Mouse (Mus musculus): ENCODE measurements around the gene Pttg1. TPM values are rescaled to one million over a fixed set of nuclear protein-coding genes. Genes with fewer than 3 reads are reported as not detected.
A peak's percentile ranks its signal among the peaks of the same experiment; 100 is the strongest.

Gene Pttg1
- polyA plus RNA-seq (2015; fragmentation: Nextera tagmentation; extraction: Ambion mirVana): 102 and 121 TPM in 2 replicates

DNA sequence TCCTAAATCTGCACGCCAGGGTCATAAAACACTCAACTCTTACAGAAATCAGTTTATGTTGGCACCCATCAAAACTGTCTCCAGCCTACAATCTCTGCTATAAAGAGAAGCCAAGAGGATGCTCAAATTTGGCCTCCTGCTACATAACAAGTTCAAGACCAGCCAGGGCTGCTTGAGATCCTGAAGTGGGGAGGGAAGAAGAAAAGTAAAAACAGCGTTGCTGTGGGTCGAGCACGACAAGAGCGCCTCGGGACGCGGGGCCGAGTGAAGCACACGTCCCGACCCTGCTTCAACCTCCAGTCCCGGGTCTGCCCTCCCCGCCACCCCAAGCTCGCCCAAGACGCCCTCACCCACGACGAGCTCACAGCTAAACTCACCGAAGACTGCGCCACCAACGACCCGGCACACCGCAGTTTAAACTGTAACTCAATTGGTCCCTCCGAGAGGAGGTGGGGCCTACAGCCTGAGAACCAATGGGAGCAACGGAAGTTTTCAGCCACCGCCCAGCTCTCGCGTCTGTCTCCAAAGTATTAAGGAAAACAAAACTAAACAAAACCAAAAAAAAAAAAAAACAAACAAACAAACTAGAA lies at the start of gene Pttg1:
Gene Pttg1 (minus strand): TSS at position 428 of the 590 bp plus-strand sequence.
- peaks cover 22% of the 10 kb centered on the region for H3K36me3 ChIP-seq
- H3K9ac ChIP-seq: peak within 1 kb of the TSS; percentile 75
- peak; percentile 94 for ATAC-seq (replicated peaks; ENCODE audit: insufficient number of reproducible peaks, insufficient read depth, low FRiP score, low read depth)
- 2% methylated on average over 27 of the region's 27 CpGs for WGBS
- no peaks in the 10 kb centered on the region for H3K27me3 ChIP-seq
- H3K4me1 ChIP-seq (replicated peaks): peaks cover 14% of the 10 kb centered on the region
- peak within 1 kb of the TSS; percentile 80 for H3K4me3 ChIP-seq
- H3K27ac ChIP-seq: peak within 1 kb of the TSS; percentile 76
- H3K9me3 ChIP-seq (replicated peaks): no peaks in the 10 kb centered on the region
- peak within 1 kb of the TSS; percentile 67 for H3K4me2 ChIP-seq

DNA sequence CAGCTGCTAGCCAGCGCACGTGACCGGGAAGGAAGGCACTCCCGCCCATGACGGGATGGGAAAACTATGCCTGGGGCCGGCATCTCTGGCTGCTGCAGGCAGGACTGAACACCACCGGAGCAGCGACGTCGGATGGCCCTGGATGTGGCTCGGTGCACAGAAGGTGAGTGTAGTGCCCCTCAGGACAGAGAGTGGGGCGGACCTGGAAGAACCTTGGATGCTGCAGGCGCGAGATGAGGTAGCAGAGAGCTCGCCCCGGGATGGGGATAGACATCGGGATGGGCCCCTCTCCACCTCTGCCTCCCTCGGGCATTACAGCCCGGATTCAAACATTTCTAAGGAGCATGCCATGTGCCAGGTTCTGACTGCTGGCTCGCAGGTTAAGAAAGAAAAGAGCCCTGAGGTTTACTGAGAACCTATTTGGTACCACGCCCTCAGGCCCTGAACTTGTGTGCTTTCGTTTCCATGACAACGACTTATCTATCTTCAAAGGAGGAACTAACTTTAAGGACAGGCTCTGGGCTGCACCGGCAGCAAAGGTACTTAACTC lies 48.2 kb upstream of the Pttg1 start, which contains the start of gene C1qtnf2:
Gene C1qtnf2 (plus strand): TSS at position 52 of the 550 bp plus-strand sequence.
- WGBS: 3% methylated on average over 24 of the region's 24 CpGs

DNA sequence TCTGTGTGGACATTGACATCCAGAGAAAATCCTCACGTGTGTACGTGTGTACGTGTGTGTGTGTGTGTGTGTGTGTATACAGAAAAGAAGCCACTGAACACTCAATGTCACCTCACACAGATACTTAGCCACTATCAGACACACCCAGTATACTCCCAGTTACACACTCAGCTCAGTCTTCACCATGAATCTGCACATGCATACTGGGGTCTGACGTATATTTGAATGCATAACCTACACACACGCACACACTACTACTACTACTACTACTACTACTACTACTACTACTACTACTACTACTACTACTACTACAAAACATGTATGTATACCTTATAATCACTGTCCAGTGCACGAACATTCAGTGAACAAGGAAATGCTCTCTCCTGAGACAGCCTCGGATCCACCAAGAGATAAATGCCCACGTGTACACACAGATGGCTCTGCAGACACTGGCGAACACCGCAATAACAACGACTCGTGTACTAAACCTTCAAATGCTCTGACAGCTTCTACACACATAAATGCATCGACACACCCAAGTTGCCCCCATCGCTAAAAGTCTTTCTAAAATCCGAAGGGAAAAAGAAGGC lies 47.7 kb upstream of the Pttg1 start:
- no peak overlapping the region for H3K9ac ChIP-seq

More for the DNA sequence above, 48.2 kb upstream of the Pttg1 start, which contains the start of gene C1qtnf2:
- H3K4me3 ChIP-seq: peak within 1 kb of the TSS; percentile 46
- no peaks in the 10 kb centered on the region; the same call in 1 of the 2 replicates for H3K27me3 ChIP-seq
- no peak within 1 kb of the TSS for H3K27ac ChIP-seq
- peak; percentile 58; the same call in 1 of the 2 replicates for ATAC-seq (replicated peaks; ENCODE audit: insufficient number of reproducible peaks, insufficient read depth, low FRiP score, low read depth)
- peaks cover 14% of the 10 kb centered on the region for H3K4me1 ChIP-seq (replicated peaks)
- H3K4me2 ChIP-seq: peak within 1 kb of the TSS; percentile 76
- no peaks in the 10 kb centered on the region for H3K9me3 ChIP-seq (replicated peaks)
- peak within 1 kb of the TSS; percentile 41; the same call in 1 of the 2 replicates for H3K9ac ChIP-seq
- H3K36me3 ChIP-seq: no peaks in the 10 kb centered on the region

DNA sequence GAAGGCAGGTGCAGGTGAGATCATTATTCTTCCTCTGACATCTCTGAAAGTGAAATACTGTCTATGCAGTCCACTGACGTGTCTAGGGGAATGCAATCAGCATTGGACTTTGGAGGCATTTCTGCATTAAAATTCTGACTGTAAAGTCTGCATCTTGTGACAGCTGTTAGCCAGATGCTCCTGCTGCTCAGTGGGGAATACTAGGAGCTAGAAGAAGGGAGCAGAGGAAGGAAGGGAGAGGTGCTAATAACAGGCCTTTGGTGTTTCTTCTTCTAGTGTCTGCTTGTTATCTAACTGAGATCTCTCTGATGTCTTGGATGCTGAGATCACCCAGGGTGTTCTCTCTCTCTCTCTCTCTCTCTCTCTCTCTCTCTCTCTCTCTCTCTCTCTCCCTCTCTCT lies 47.1 kb upstream of the Pttg1 start:
- no peak overlapping the region for H3K9ac ChIP-seq
- no peak overlapping the region for H3K4me3 ChIP-seq
- no peak overlapping the region for H3K27ac ChIP-seq
- ATAC-seq (replicated peaks; ENCODE audit: insufficient number of reproducible peaks, insufficient read depth, low FRiP score, low read depth): no peak
- no peak overlapping the region for H3K4me2 ChIP-seq
- H3K4me1 ChIP-seq (replicated peaks): peaks cover 14% of the 10 kb centered on the region
- H3K36me3 ChIP-seq: no peaks in the 10 kb centered on the region
- no peaks in the 10 kb centered on the region; the same call in 1 of the 2 replicates for H3K27me3 ChIP-seq
- no peaks in the 10 kb centered on the region for H3K9me3 ChIP-seq (replicated peaks)
- 60% methylated on average over 1 of the region's 1 CpGs for WGBS

More for the DNA sequence above, 47.7 kb upstream of the Pttg1 start:
- Histone ChIP-seq H3K4me3 (peak overlapping the region; percentile 46), H3K9me3 (replicated peaks) (no peaks in the 10 kb centered on the region), H3K36me3 (no peaks in the 10 kb centered on the region), H3K27ac (no peak overlapping the region), H3K4me2 (peak overlapping the region; percentile 76), H3K27me3 (no peaks in the 10 kb centered on the region; the same call in 1 of the 2 replicates), H3K4me1 (replicated peaks) (peaks cover 14% of the 10 kb centered on the region)
- 51% methylated on average over 15 of the region's 15 CpGs for WGBS
- ATAC-seq (replicated peaks; ENCODE audit: insufficient number of reproducible peaks, insufficient read depth, low FRiP score, low read depth): no peak

DNA sequence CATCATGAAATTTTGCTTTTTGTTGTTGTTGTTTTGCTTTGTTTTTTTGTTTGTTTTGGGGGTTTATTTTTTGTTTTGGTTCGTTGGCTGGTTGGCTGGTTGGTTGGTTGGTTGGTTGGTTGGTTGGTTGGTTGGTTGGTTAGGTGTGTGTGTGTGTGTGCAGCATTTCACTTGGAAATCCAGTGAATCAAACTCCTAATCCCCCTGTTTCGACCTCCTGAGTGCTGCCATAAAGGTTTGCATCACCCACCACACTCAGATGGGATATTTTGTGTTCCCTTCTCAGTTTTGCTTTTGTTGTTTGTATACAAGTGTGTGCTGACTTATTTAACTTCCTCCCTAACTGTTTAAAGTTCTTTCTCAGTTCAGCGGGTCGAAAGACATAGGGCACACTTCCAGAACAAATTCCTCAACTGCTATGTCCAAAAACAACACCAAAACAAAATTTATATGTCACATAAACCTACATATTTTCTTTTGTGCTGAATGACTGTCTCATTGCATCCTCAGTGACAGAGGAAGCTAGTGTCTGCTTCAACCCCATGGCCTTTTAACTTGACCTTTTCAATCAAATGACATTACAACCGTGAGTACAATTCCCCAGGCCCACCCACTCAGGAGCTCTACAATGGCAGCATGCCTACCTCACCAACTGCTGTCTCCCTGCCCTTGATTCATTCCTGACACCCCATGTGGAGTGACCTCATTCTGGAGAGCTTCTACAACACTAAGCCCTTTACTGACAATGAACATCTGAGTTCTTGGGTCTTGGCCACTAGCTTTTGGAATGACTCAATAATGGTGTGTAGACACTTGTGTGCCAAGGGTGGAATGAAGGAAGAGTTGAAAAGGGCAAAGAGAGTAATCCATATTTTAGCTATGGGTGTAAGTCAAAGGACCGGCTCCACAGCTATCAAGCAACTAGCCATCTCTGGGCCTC lies 45.1 kb upstream of the Pttg1 start:
- Histone ChIP-seq H3K9ac (no peak overlapping the region), H3K9me3 (replicated peaks) (no peaks in the 10 kb centered on the region), H3K4me3 (no peak overlapping the region), H3K4me1 (replicated peaks) (peaks cover 14% of the 10 kb centered on the region), H3K4me2 (no peak overlapping the region), H3K27ac (peak overlapping the region; percentile 43; the same call in 1 of the 2 replicates), H3K36me3 (no peaks in the 10 kb centered on the region), H3K27me3 (no peaks in the 10 kb centered on the region; the same call in 1 of the 2 replicates)
- 71% methylated on average over 6 of the region's 6 CpGs for WGBS
- no peak for ATAC-seq (replicated peaks; ENCODE audit: insufficient number of reproducible peaks, insufficient read depth, low FRiP score, low read depth)

DNA sequence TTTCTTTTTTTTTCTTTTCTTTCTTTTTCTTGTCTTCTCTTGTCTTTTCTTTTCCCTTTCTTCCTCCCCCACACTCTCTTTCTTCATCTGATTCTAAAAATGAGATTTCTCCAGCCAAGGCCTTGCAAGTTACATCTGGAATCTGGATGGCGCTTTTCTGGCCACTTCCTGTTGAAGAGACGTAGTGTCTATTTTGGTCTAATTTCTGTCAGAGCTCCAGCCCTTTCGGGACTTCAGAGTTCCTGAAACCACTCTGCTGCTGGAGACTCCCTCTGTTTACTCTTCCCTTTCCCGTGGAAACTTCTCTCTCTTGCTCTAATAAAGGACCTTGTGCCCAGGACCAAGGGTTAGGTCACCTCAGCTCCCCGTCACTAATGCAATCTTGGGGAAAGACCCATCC lies 44.1 kb upstream of the Pttg1 start:
- peaks cover 14% of the 10 kb centered on the region for H3K4me1 ChIP-seq (replicated peaks)
- H3K27ac ChIP-seq: peak overlapping the region; percentile 43
- no peak overlapping the region for H3K4me2 ChIP-seq
- H3K27me3 ChIP-seq: no peaks in the 10 kb centered on the region; the same call in 1 of the 2 replicates
- H3K9me3 ChIP-seq (replicated peaks): no peaks in the 10 kb centered on the region
- ATAC-seq (replicated peaks; ENCODE audit: insufficient number of reproducible peaks, insufficient read depth, low FRiP score, low read depth): no peak
- no peak overlapping the region for H3K9ac ChIP-seq
- WGBS: 28% methylated on average over 5 of the region's 5 CpGs
- H3K4me3 ChIP-seq: no peak overlapping the region
- no peaks in the 10 kb centered on the region for H3K36me3 ChIP-seq

DNA sequence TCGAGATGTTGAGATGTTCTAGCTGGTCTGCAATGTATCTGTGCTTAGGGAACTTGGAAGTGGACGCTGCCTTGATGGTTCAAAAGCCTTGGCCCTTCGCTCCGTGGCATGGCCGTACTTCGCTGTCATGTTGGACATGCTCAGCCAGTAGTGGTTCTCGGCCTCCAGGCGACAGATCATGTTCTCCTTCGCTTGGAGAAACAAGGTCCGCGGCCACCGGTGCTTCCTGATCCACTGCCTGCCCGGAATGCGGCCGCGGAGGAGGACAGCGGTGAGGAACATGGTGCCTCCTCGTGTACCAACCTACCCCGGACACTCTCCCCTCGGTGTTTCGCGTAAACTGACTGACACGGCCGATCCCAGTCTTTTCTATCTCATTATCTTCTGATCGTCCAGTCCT lies 37.2 kb upstream of the Pttg1 start:
- Histone ChIP-seq H3K4me3 (no peak overlapping the region), H3K4me2 (no peak overlapping the region), H3K27ac (no peak overlapping the region), H3K9ac (no peak overlapping the region), H3K9me3 (replicated peaks) (no peaks in the 10 kb centered on the region), H3K27me3 (no peaks in the 10 kb centered on the region), H3K36me3 (no peaks in the 10 kb centered on the region), H3K4me1 (replicated peaks) (no peaks in the 10 kb centered on the region)
- WGBS: 92% methylated on average over 25 of the region's 25 CpGs
- ATAC-seq (replicated peaks; ENCODE audit: insufficient number of reproducible peaks, insufficient read depth, low FRiP score, low read depth): no peak

DNA sequence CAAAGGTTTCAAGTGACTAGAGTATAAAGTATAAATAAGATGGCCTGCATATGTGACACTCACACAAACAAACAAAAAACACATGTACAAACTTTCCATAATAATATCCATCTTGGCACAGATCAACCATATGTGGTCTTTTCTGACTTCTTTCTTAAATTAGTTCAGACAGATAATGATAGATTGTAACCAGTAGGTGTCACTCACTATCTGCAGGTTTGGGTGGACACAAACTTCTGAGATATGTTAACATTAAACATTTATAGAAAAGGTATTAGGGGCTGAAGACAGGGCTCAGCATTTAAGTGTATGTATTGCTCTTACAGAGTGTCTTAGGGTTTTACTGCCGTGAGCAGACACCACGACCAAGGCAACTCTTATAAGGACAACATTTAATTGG lies 26.2 kb upstream of the Pttg1 start:
- Histone ChIP-seq H3K9me3 (replicated peaks) (no peaks in the 10 kb centered on the region), H3K36me3 (peaks cover 5% of the 10 kb centered on the region; the same call in 1 of the 2 replicates), H3K9ac (no peak overlapping the region), H3K27ac (no peak overlapping the region), H3K4me3 (no peak overlapping the region), H3K27me3 (no peaks in the 10 kb centered on the region), H3K4me2 (no peak overlapping the region), H3K4me1 (replicated peaks) (no peaks in the 10 kb centered on the region)
- WGBS: 62% methylated on average over 2 of the region's 2 CpGs
- no peak for ATAC-seq (replicated peaks; ENCODE audit: insufficient number of reproducible peaks, insufficient read depth, low FRiP score, low read depth)

DNA sequence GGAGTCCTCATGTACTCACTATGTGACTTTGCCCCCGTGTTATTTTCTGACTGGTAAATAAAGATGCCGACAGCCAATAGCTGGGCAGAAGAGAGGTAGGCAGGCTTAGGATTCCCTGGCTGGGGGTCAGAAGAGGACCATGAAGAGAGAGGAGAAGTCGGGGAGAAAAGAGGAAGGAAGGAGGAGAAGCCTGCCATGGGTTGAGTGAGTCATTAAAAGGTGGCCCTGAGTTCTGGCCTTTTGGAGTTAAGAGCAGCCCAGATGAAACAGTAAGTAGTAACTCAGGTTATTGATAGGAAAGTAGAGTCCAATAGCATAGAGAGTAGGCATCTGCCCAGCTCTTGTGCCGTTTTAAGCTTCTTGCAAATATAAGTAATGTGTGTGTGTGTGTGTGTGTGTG lies 25.3 kb upstream of the Pttg1 start:
- Histone ChIP-seq H3K4me2 (no peak overlapping the region), H3K4me1 (replicated peaks) (no peaks in the 10 kb centered on the region)

DNA sequence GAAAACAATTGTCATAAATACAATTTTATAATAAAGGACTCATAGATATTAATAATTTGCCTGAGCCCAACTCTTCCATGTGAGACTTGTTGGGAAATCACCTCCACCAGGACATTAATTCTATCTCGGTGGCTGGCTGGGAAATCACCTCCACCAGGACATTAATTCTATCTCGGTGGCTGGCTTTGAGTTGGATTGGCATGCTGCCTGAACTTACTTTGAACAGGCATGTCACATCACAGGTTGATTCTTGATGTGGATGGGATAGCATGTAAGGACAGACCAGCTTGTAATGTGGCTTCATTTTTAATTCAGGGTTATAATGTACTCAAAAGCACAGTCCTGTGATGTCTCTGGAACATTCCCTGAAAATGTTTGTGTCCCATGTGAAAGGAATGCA lies 23.9 kb upstream of the Pttg1 start:
- no peak overlapping the region for H3K9ac ChIP-seq
- H3K4me1 ChIP-seq (replicated peaks): no peaks in the 10 kb centered on the region
- H3K27me3 ChIP-seq: no peaks in the 10 kb centered on the region
- no peak overlapping the region for H3K4me2 ChIP-seq
- ATAC-seq (replicated peaks; ENCODE audit: insufficient number of reproducible peaks, insufficient read depth, low FRiP score, low read depth): no peak
- peaks cover 26% of the 10 kb centered on the region for H3K36me3 ChIP-seq
- H3K27ac ChIP-seq: no peak overlapping the region
- 73% methylated on average over 2 of the region's 2 CpGs for WGBS
- H3K4me3 ChIP-seq: no peak overlapping the region
- no peaks in the 10 kb centered on the region for H3K9me3 ChIP-seq (replicated peaks)

More for the DNA sequence above, 25.3 kb upstream of the Pttg1 start:
- Histone ChIP-seq H3K4me3 (no peak overlapping the region), H3K9ac (no peak overlapping the region), H3K9me3 (replicated peaks) (no peaks in the 10 kb centered on the region), H3K27ac (no peak overlapping the region), H3K27me3 (no peaks in the 10 kb centered on the region), H3K36me3 (peaks cover 12% of the 10 kb centered on the region)
- no peak for ATAC-seq (replicated peaks; ENCODE audit: insufficient number of reproducible peaks, insufficient read depth, low FRiP score, low read depth)
- WGBS: 53% methylated on average over 4 of the region's 4 CpGs

DNA sequence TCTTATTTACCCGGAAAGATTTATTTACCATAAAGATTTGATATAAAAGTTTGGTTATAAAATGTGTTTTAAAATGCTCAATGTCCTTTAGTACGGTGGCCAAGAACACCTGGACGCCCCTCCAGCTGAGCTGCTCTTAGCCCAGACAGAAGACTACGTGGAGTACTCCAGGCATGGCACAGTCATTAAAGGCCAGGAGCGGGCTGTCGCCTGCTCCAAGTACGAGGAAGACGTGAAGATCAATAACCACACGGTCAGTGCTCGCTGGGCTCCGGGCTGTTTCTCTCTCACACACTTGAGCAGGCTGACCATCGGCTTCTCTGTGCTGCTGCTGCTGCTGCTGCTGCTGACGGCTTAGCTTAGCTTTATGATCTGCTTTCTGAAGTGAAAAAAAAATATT lies 17.1 kb upstream of the Pttg1 start:
- Histone ChIP-seq H3K36me3 (peaks cover 92% of the 10 kb centered on the region), H3K4me1 (replicated peaks) (no peaks in the 10 kb centered on the region), H3K9ac (no peak overlapping the region), H3K9me3 (replicated peaks) (no peaks in the 10 kb centered on the region), H3K4me3 (no peak overlapping the region), H3K27me3 (no peaks in the 10 kb centered on the region), H3K4me2 (no peak overlapping the region), H3K27ac (no peak overlapping the region)
- ATAC-seq (replicated peaks; ENCODE audit: insufficient number of reproducible peaks, insufficient read depth, low FRiP score, low read depth): no peak
- whole genome bisulfite sequencing: 95% methylated on average over 13 of the region's 13 CpGs

All from heart, embryonic 15.5 days (tissue).